Mouse (Mus musculus) 416B (cell line): ENCODE results near the gene Fgfr3.

Experiments
- DNase-seq: peaks from one replicate; pipeline ENCODE4 v3.0.0; 2011; ENCODE audit warnings: low read depth

Fgfr3 gene

DNA sequence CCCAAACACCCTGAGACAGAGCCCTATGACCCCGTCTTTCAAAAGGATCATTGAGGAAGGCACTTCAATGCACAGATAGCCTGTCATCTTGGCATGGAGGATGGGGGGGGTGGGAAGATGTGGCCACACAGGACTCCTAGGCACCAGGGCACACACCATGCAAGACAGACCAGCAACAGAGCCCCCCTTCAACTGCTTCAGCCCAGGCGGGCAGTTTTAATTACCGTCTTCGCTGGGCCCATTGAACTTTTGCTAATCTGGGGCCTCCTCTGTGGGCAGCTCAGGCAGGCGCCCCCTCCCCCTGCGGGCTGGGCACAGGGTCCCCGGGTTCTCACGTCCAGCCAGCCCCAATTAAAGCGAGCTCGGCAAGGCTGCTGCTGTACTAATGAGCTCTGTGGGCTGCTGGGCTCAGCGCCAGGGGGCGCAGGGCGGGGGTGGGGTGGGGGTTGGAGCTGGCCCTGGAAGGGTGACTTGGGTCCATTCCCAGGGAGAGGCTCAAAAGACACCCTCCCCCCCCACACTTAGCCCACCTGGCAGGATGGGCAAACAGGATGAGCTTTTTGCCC is 23.4 kb upstream of the Fgfr3 start:
- DNase-seq, result no peak

DNA sequence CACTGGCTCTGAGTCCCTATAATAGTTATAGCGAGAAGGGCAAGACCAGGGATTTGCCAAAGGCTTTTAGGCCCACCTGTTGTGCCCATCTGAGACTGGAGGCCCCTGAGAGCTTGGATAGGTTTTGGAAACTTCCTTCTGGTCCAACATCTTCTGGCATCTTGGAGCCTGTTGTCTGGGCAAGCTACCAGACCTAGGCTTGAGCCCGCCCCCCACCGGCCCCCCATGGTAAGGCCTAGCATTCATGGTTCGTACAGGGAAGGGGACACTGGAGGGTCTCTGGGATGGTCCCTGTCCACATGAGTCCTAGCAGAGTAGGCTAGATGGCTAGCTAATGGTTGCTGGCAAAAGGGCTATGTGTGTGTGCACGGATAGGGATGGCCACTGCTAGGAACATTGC is 22.8 kb upstream of the Fgfr3 start:
- DNase-seq, result no peak

DNA sequence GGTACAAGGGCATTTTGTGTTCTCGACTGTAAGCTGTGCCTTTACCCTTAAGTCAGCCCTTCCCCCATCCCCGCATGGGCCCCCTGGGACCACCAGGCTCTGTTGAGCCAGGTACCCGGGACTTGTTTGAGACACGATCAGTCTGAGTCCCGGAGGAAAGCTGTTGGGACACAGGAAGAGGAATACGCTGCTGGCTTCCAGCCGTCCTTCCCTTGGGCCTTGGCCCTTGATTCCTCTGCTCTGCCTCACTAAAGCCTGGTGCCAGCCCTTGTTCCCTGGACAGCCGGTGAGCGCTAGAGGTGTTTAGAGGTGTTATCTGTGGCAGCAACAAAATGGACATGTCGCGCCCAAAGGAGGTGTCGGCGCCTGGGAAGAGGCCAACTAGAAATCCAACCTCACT is 21.5 kb upstream of the Fgfr3 start:
- no peak for DNase-seq

DNA sequence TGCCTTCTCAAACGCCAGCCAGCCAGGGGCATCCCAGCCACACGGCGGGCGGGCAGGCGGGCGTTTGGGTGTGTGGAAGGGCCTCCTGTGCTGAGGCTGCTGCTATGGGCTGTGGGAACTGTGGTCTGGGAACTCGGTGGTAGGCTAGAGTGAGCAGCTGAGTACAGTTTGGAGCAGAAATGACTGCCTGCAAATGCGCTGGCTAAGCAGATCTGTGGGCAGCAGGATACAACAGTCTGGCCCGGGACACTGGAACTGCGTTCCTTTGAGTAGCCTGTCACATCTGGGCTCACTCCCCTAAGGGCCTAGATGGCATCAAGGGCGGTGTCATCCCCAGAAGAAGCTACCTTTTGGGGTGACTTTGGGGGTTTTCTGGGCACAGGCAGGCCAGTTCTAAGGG is 19.6 kb upstream of the Fgfr3 start:
- DNase-seq, result no peak

DNA sequence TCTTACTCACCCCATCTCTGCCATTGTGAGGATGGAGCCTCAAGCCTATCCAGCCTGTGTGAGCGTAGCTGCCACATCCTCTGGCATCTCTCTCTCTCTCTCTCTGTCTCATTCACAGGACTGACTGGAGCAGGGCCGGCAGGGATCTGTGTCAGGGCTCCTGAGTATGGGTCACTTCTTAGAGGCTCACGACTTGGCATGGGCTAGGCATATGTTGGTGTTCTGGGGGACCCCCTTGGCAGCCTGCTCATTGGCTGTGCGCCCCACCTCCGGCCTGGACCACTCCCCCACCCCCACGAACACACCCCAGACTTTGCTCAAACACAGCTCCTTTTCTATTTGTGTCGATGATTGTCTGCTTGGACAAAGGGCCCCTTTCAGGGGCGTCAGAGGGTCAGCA is 17.5 kb upstream of the Fgfr3 start:
- DNase-seq, result no peak

DNA sequence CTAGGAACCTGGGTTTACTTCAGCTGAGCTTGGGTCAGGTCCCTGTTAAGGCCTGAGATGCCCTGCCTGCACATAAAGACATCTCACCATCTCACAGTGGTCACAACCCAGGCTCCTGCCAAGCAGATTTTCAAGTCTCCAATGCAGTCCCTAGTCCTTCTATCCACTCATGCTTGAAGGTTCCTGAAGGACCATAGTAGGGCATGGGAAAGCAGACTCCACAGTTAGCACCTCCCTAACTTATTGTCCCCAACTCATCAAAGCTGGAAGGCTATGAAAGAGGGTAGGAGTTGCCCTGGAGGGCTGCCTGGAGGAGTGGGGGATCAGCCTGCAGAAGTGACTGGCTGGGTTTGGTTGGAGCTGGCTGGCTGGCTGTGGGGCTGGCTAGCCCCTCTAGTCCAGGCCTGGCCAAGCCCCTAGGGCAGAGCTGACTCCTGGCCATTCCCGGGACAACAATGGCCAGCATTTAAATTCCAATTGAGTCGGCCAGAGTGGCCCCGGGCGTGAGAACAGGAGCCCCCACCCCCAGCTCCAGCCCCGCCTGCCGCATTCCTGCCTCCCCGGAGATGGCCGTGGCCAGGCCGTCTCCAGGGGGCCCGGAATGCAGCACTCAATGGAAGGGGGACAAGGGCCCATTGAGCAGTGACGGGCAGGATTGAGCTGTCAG is 16.4 kb upstream of the Fgfr3 start:
- DNase-seq, result no peak

DNA sequence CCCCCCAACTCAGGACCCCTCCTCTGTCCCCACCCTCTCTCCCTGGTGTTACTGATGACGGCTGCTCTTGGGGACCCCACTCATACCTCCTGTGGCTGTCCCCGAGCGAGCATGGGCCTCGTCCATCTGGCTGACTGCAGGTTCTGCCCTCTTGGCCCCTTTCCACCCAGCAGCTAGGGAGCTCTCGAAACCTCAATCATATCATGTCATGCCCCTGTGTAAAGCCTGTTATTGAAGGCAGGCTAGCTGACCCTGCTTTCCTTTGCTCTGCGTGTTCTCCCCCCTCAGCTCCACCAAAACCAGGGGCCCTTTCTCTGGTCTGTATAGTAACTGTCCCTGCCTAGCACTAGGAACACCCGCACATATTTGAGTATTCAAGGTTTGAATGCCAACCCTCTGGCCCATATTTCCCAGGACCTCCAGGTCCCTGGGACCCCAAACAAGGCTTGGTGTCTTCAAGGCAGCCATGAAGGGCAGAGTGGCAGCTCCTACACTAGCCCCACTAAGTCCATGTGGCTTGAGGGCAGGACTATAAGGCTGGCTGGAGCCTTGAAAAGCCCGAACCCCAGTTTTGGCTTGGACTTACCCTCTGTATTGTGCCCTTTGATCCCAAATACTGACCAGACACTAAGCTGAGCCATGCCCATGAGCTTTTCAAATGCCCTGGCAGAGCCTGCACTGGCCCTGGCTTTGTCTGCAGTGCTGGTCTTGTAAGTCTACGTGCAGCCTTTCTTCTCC is 15.7 kb upstream of the Fgfr3 start:
- no peak for DNase-seq

DNA sequence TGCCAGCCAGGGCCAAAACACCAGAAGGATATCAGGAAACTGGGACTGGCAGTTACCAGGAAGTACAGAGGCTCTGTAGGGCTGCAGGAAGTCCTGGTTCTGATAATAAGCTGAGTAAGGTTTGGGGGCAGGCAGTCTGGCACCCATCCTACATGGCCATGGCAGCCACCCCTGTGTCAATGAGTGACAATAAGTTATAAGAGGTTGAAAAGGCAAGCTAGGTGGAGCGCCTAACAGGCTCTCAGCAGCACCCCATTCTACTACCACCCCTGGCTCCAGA is 15.2 kb upstream of the Fgfr3 start:
- peak; percentile 35 for DNase-seq

DNA sequence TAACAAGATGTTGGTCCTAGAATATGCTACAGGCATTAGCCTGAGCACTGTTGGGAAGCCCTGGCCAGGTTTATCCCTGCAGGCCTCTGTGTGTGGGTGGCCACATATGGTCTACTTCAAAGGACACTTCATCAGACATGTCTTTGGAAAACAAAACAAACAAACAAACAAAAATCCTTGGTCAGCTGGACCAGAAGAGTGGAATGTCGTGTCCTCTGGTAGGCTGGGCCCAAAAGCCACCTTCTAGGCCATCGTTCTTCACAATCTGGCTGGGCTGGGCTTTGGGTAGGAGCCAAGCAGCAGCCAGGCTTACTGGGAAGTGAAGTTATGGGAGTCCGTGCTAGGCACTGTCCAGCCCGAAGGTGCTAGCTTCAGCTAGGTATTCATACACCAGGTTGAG is 14.3 kb upstream of the Fgfr3 start:
- DNase-seq, result no peak

DNA sequence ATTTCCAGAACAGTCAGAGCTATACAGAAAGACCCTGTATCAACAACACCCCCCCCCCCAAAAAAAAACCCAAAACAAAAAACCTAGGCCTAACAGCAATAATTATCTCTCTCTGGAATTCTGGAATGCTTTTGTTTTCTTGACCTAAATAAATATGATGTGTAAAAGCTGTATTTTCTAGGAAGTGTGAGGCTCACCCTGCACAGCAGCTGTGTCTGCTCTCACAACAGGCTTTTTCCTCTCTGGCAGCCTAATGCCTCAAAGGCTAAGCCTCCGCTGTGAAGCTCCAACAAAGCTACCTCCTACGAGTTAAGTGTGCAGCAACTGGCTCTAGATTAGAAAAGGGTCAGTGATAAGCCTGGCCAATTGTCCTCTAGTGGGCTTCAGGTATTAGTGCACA is 12.4 kb upstream of the Fgfr3 start:
- no peak for DNase-seq

DNA sequence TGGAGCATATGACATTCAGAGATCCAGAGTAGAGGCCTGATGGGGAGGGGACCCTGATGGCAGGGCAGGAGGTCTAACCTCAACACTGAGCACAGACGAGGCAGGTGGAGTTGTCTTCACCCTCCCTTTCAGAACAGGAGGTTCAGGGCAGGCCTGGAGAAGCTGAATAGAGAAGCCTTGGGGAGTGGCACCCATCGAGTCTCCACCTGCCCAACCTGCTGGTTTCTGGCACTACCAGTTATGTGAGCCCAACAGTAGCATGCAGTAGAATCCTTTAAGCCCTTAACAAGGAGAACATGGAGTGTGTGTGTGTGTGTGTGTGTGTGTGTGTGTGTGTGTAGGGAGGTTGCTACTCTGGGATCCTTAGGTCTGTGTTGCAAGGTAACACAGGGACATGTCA is 8.9 kb upstream of the Fgfr3 start:
- no peak for DNase-seq

DNA sequence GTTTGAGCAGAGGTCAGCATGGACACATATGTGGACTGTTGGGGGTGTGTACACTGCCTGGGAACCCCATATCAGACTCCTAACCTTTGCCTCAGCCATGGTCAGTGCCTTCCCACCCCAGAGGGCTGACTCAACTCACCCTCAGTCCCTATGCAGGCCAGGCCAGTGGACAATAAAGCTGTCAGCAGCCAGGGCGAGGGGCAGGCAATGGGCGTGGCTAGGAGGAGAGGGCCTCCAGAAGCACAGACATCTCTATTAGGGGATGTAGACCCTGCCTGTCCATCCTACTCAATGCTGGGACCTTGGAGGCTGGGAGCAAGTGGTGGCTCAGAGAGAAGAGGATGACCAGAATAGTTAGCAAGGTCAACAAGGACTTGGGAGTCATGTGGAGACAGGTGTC is 6.3 kb upstream of the Fgfr3 start:
- DNase-seq, result no peak

DNA sequence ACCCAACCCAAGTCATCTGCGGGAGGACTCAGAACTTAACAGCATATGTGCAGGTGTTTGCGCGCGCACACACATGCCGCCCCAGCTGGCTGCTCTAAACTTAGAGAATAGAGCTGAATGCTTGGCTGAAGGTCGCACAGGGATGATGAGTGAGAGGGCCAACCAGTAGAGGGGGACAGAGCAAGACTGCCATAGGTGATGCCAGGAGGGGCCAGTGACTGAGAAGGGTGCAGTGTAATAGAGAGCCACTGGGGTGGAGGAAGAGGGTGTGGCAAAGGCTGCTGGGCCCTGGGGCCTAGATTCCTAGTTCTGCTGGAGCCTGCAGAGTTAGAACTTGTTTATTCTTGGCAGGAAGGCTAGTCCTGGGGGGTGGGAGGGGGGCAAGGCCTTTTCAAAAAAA is 5.0 kb upstream of the Fgfr3 start:
- peak; percentile 18 for DNase-seq

DNA sequence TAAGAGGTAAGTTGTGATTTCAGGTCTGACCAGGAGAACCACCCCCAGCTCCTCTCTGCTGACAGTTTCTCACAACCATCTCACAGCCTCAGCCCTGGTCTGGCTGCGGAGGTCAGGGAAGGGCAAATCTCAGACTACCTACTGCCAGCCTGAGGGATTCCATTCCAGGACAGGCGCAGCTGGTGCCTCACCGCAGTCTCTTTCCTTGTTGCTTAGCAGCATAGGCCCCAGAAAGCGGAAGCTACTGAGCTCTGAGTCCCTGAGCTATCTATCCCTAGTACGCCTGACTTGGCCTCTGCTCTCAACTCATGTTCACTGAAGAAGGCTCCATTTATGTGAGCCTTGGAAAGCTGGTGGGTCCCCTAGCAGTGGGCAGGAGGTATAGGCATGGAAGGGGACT is 3.0 kb upstream of the Fgfr3 start:
- no peak for DNase-seq

DNA sequence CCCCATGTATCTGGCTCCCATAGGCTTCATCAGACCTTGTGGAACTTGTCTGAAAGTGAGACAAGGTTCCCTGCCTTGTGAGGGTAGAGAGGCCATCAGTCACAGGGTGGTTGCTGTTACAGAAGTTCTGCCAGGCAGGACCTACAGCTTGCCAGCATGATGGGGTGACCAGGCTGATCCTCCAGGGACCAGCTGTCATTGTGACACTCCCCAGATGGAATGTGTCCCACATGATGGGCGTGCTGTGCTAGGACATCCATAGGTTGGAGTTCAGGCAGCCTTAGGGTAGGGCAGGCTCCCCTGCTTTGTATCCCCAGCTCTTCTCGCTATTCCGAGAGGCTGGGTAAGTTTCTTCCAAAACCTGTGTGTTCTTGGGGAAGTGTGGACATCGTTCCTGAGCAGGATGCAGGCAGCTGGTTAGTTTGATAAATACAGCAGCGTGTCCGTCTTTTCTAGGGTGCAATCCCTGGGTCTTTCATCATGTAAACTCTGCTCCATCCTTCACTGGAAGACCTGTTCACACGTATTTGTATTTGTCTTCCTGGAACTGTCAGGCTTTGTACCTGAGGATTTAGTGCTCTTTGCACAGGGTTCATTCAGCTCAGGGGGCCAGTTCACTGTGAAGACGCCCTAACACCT is 503 bp upstream of the Fgfr3 start:
- no peak for DNase-seq

DNA sequence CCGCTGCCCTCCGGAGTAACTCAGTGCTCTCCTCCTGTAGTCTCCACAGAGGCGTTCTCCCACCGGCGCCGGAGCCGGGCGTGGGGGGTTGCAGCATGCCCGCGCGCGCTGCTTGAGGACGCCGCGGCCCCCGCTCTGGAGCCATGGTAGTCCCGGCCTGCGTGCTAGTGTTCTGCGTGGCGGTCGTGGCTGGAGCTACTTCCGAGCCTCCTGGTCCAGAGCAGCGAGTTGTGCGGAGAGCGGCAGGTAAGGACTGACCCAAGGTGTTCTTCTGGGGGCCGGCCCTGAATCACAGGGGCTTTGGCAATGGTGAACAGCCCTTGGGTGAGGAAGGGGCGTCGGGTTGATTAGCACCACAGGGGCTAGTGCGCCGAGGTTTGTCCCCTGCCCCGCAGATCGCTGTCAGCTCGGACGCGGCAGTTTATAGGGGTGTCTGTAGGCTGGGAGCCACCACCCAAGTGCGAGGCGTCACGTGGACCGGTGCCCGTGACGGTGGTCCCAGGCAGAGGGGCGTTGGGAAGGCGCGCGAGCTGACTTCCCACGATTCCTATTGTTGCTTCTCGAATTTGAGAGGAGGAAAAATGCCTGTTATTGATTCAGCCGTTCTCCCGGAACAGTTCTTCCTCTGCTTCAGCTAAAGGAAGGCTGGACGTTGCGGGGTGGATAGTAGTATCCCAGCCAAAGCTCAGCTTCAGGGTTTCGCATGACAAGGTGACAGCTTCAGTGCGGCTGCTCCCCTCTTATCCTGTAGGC is 968 bp downstream of the Fgfr3 start:
- DNase-seq, result no peak

DNA sequence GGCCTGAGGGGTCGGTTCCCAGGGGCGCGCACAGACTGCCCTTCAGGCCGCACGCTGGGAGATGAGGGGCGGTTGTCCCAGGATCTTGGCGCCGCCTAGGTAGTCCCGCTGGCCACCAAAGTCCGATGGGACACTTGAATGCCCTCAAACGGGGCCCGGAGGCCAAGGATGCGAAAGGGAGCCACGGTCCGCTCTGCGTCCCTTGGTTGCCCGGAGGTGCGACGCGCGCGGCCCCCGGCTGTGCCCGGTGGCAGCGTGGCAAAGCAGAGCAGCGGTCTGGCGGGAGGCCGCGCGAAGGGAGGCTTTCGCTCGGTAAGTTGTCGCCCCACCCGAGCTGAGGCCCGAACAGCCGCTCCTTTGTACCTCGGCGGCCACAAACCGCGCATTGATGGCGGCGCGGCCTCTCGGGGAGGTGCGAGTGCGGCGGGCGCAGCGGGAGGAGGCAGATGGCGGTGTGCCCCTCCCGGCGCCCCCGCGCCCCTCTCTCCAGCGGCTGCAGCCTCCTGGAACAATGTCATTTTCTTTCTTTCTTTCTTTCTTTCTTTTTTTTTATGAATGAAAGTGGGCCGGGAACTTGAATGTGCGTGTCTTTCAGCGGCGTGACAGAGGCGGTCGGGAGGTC is 1.7 kb downstream of the Fgfr3 start:
- no peak for DNase-seq

DNA sequence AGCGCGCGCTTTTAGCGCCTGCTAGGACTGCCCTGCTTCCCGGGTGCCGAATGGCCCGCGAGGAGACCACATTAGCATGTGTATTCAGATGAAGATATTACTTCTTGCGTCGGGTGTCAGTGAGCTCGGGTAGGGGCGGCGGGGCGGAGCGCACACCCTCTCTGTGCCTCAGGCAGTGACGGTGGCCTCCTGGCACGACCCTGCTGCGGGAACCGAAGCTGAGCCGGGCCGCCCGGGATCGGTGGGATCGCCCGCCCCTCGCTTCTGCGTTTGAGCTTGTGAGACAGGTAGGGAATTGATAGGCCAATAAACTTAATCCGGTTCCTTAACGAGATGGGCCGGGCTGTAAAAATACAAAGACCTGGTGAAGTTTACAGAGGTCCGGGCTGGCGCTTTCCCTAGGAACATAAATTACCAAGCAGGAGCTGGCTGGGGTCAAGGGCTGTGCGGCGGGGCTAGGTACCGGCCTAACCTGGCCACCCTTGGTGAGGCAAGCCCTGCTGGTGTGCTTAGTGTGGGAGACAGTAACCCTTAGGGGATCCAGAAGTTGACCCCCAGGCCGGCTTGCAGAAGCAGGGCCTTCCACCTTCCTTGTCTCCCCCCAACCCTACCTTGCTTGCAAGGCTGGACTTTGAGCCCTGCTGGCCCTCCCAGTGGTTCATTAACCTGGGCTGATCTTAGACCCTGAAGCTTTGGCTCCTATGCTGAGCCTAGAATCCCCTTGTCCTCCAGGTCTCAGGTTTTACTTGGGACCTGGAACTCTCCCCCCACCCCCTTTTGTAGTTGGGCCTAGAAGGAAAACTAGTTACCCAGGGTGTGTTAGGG is 2.4 kb downstream of the Fgfr3 start:
- DNase-seq, result no peak

DNA sequence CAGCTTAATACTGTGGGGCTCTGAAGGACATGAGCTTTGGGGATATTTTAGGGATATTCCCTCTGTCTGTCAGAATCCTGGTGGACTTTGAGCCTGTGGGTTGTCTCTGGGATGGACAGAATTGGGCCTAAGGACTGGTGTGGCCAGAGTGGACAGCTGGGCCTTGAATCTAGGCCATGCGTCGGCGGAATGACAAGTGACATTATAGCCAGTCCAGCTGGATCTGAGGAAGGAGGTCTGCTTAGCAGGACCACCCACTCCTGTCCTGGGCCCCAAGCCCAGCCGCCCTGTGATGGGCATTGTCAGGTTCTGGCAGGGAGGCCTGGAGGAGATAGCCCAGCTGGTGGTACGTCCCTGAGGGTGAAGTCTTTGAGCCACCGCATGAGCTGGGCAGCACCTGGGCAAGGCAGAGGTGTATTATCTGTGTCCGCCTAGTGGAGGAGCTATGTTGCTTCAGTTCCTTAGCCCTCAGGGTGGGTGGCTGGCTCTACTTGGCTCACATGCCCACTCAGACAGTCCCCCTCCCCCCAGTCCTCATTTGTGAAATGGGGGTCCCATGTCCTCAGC is 4.7 kb downstream of the Fgfr3 start:
- no peak for DNase-seq

DNA sequence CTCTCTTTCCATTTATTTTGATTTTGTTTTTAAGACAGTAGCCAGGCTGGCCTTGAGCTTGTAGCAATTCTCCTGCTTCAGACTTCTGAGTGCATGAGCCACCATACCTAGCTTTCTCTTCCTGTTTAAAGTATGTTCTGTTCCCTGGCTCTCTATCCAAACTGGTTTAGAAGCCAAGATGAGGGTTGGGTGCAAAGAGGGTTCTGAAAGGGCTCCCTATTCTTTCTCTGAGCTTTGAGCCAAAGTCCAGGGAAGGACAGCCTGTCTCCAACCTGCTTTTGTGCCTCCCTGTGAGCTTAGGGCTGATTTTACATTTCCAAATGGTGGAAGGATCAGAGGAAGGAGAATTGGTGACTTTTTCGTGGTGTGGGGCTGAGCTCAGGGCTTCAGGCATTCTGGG is 5.4 kb downstream of the Fgfr3 start:
- no peak for DNase-seq

DNA sequence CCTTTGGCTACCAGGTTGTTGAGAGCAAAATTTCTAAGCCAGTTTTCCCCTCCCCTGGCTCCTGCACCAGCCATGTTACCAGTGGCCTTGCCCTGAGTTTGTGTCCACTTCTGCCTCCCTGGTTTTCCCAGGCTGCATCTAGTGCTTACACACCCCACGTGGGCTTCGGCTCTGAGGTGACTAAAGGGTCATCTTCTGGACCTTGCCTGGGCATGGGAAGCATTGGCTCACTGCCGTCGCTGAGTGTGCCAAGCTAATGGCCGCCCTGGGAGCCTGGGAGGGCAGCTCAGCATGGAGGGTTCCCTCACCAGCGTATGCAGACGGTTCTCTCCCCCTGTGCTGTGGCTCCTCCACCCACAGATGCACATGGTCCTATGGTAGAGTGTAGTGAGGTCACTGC is 7.4 kb downstream of the Fgfr3 start:
- no peak for DNase-seq
